Mouse (Mus musculus) c-Kit-positive CD71-positive TER-119-positive erythroid progenitor cells, embryonic 14.5 days (primary cell): ENCODE measurements around the gene Ebf4.

Experiments used
- DNase-seq: peaks from one replicate; pipeline ENCODE4 v3.0.0-alpha.2; 2013; ENCODE audit warnings: low spot score

Gene Ebf4

GRCm38 (mm10) chr2:130294936-130295277 is at the start of gene Ebf4:
TSS of gene Ebf4 (plus strand) at chr2:130295169.
- DNase-seq, result no peak

GRCm38 (mm10) chr2:130246912-130247311 is 48.1 kb upstream of the Ebf4 start:
- DNase-seq, result peak; percentile 61

- DNase-seq, result no peak
These were observed 46.7 kb upstream of the Ebf4 start for GRCm38 (mm10) chr2:130248226-130248625.

- DNase-seq, result no peak
These were observed 38.2 kb upstream of the Ebf4 start for GRCm38 (mm10) chr2:130256762-130257161.

- DNase-seq, result no peak
These were observed 34.1 kb upstream of the Ebf4 start for GRCm38 (mm10) chr2:130260822-130261221.

- DNase-seq, result no peak
These were observed 33.1 kb upstream of the Ebf4 start for GRCm38 (mm10) chr2:130261914-130262313.

GRCm38 (mm10) chr2:130262398-130262797 is 32.6 kb upstream of the Ebf4 start:
- peak; percentile 68 for DNase-seq

GRCm38 (mm10) chr2:130265520-130265919 is 29.4 kb upstream of the Ebf4 start:
- peak; percentile 70 for DNase-seq

- DNase-seq, result no peak
These were observed 26.9 kb upstream of the Ebf4 start for GRCm38 (mm10) chr2:130268074-130268473.

- no peak for DNase-seq
These were observed 21.2 kb upstream of the Ebf4 start for GRCm38 (mm10) chr2:130273732-130274131.

GRCm38 (mm10) chr2:130274149-130274861 is 20.7 kb upstream of the Ebf4 start, which contains the start of gene Nop56:
TSS of gene Nop56 (plus strand) at chr2:130274430.
- DNase-seq, result peak; percentile 96

GRCm38 (mm10) chr2:130274862-130275261 is 20.1 kb upstream of the Ebf4 start:
- no peak for DNase-seq

GRCm38 (mm10) chr2:130275649-130276048 is 19.3 kb upstream of the Ebf4 start:
- peak; percentile 83 for DNase-seq

- DNase-seq, result no peak
These were observed 15.3 kb upstream of the Ebf4 start for GRCm38 (mm10) chr2:130279600-130280091.

GRCm38 (mm10) chr2:130280224-130280623 is 14.7 kb upstream of the Ebf4 start:
- DNase-seq, result no peak

- DNase-seq, result no peak
These were observed 14.2 kb upstream of the Ebf4 start for GRCm38 (mm10) chr2:130280818-130281217.

- peak; percentile 80 for DNase-seq
These were observed 10.9 kb upstream of the Ebf4 start, which contains the start of gene Idh3b for GRCm38 (mm10) chr2:130283854-130284654. TSS of gene Idh3b (minus strand) at chr2:130284547.

- DNase-seq, result no peak
These were observed 5.9 kb upstream of the Ebf4 start for GRCm38 (mm10) chr2:130289086-130289485.

- DNase-seq, result no peak
These were observed 3.5 kb upstream of the Ebf4 start for GRCm38 (mm10) chr2:130291434-130291833.

GRCm38 (mm10) chr2:130293009-130293408 is 2.0 kb upstream of the Ebf4 start:
- DNase-seq, result no peak

GRCm38 (mm10) chr2:130293486-130293885 is 1.5 kb upstream of the Ebf4 start:
- DNase-seq, result no peak

GRCm38 (mm10) chr2:130294218-130294935 is 592 bp upstream of the Ebf4 start:
- no peak for DNase-seq
